Comparison of ENCODE assay signal across 23 mouse cellular contexts in the genomic region with DNA sequence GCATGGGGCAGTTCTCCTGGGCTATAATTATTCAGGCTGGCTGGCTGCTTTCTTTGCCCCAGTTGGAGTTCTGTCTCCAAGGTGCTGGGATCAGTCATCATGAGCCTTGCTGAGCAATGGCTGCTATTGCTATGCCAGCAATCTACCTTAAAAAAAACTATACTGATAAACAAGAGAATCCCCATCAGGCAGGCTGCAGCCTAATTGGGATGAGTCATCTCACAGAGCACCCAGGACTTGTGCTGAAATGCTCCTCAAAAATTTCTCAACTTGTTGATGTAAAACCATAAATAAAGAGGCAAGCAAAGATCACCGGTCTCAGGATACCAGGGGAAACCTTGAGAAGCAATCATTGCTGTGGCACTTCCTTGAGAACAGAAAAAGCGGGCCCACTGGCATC.
"Had no signal": no experiment of that assay in that cellular context is flagged by ENCODE, and none has a peak within 500 bp of the region (broad histone marks: within the 10 kb centered on the region; RNA-seq: fewer than 3 reads in every experiment).

No protein-coding gene starts in this region.

- H3K4me2 ChIP-seq: limb, embryonic 13.5 days; liver, embryonic 12.5 days; liver, embryonic 15.5 days; lung, embryonic 15.5 days; neural tube, embryonic 12.5 days; neural tube, embryonic 15.5 days; stomach, embryonic 15.5 days had no signal

- H3K4me1 ChIP-seq: megakaryocyte, embryonic 14.5 days had no signal

- H3K4me3 ChIP-seq: limb, embryonic 10.5 days; limb, embryonic 13.5 days; liver, embryonic 12.5 days; liver, embryonic 15.5 days; lung, embryonic 15.5 days; megakaryocyte, embryonic 14.5 days; midbrain, embryonic 10.5 days; neural tube, embryonic 12.5 days; neural tube, embryonic 15.5 days; stomach, embryonic 15.5 days had no signal

- ATAC-seq: liver, embryonic 12.5 days had no signal

- H3K9ac ChIP-seq: limb, embryonic 13.5 days; liver, embryonic 12.5 days; liver, embryonic 15.5 days; lung, embryonic 15.5 days; neural tube, embryonic 12.5 days; neural tube, embryonic 15.5 days; stomach, embryonic 15.5 days had no signal

- H3K27ac ChIP-seq: kidney, postnatal 0 days; limb, embryonic 10.5 days; limb, embryonic 13.5 days; liver, embryonic 12.5 days; liver, embryonic 15.5 days; lung, embryonic 15.5 days; midbrain, embryonic 10.5 days; neural tube, embryonic 12.5 days; neural tube, embryonic 15.5 days; stomach, embryonic 15.5 days had no signal

- H3K9me3 ChIP-seq: limb, embryonic 10.5 days; limb, embryonic 13.5 days; liver, embryonic 12.5 days; liver, embryonic 15.5 days; lung, embryonic 15.5 days; midbrain, embryonic 10.5 days; neural tube, embryonic 12.5 days; neural tube, embryonic 15.5 days; stomach, embryonic 15.5 days had no signal

- H3K36me3 ChIP-seq: limb, embryonic 10.5 days; limb, embryonic 13.5 days; liver, embryonic 12.5 days; liver, embryonic 15.5 days; lung, embryonic 15.5 days; midbrain, embryonic 10.5 days; neural tube, embryonic 12.5 days; neural tube, embryonic 15.5 days; stomach, embryonic 15.5 days had no signal

- H3K27me3 ChIP-seq: limb, embryonic 13.5 days; liver, embryonic 12.5 days; liver, embryonic 15.5 days; lung, embryonic 15.5 days; megakaryocyte, embryonic 14.5 days; neural tube, embryonic 12.5 days; neural tube, embryonic 15.5 days; stomach, embryonic 15.5 days had no signal

- DNase-seq: kidney, adult 2 months; kidney, postnatal 25 days; layer of hippocampus, postnatal 36 days; liver; lung, adult 18-20 months; lung, postnatal 10 days; lung, postnatal 36 days; midbrain, embryonic 14.5 days; right cerebral cortex, adult 18-20 months; right cerebral cortex, postnatal 25 days; spleen, adult 18-20 months; thymus, postnatal 25 days had no signal
